Mouse (Mus musculus) retina, postnatal 1 day (tissue): ENCODE measurements around the gene Arhgap25.
A peak's percentile ranks its signal among the peaks of the same experiment; 100 is the strongest.
"Not testable (repeated sequence)": the region's sequence is repeated elsewhere in the genome, so short reads cannot be mapped to it uniquely, and the experiment has no call there.

Source experiments
- DNase-seq: peaks from one replicate; pipeline ENCODE4 v3.0.0-alpha.2; 2012

Arhgap25 gene

GRCm38 (mm10) chr6:87535651-87536050 is 2.6 kb upstream of the Arhgap25 start:
- no peak for DNase-seq

GRCm38 (mm10) chr6:87534855-87535575 is 2.0 kb upstream of the Arhgap25 start:
- DNase-seq, result no peak

GRCm38 (mm10) chr6:87531456-87532015 is 1.5 kb downstream of the Arhgap25 start:
- DNase-seq, result no peak

- DNase-seq, result no peak
These were observed 2.7 kb downstream of the Arhgap25 start for GRCm38 (mm10) chr6:87530386-87530785.

GRCm38 (mm10) chr6:87527846-87528557 is 5.1 kb downstream of the Arhgap25 start:
- DNase-seq, result no peak

- no peak for DNase-seq
These were observed 5.7 kb downstream of the Arhgap25 start for GRCm38 (mm10) chr6:87527366-87527765.

GRCm38 (mm10) chr6:87525126-87525525 is 7.9 kb downstream of the Arhgap25 start:
- no peak for DNase-seq

GRCm38 (mm10) chr6:87524281-87524680 is 8.8 kb downstream of the Arhgap25 start:
- DNase-seq, result no peak

- no peak for DNase-seq
These were observed 9.3 kb downstream of the Arhgap25 start for GRCm38 (mm10) chr6:87523736-87524135.

GRCm38 (mm10) chr6:87523085-87523484 is 10.0 kb downstream of the Arhgap25 start:
- DNase-seq, result no peak

GRCm38 (mm10) chr6:87522236-87522635 is 10.8 kb downstream of the Arhgap25 start:
- peak; percentile 11 for DNase-seq

- DNase-seq, result not testable (repeated sequence)
These were observed 11.4 kb downstream of the Arhgap25 start for GRCm38 (mm10) chr6:87521705-87522104.

GRCm38 (mm10) chr6:87520572-87520971 is 12.5 kb downstream of the Arhgap25 start:
- no peak for DNase-seq

GRCm38 (mm10) chr6:87519809-87520208 is 13.2 kb downstream of the Arhgap25 start:
- no peak for DNase-seq

- DNase-seq, result no peak
These were observed 14.4 kb downstream of the Arhgap25 start for GRCm38 (mm10) chr6:87518622-87519021.

GRCm38 (mm10) chr6:87517753-87518409 is 15.2 kb downstream of the Arhgap25 start:
- DNase-seq, result no peak

- DNase-seq, result no peak
These were observed 18.7 kb downstream of the Arhgap25 start for GRCm38 (mm10) chr6:87514321-87514720.

- peak; percentile 65 for DNase-seq
These were observed 19.9 kb downstream of the Arhgap25 start for GRCm38 (mm10) chr6:87513046-87513767.

- DNase-seq, result no peak
These were observed 22.1 kb downstream of the Arhgap25 start for GRCm38 (mm10) chr6:87510999-87511398.

- no peak for DNase-seq
These were observed 23.3 kb downstream of the Arhgap25 start for GRCm38 (mm10) chr6:87509806-87510205.

GRCm38 (mm10) chr6:87504875-87505274 is 28.2 kb downstream of the Arhgap25 start:
- no peak for DNase-seq

GRCm38 (mm10) chr6:87503976-87504375 is 29.1 kb downstream of the Arhgap25 start:
- DNase-seq, result no peak

- DNase-seq, result no peak
These were observed 29.5 kb downstream of the Arhgap25 start for GRCm38 (mm10) chr6:87503536-87503935.
